Mouse (Mus musculus) brain, embryonic 14.5 days (tissue): ENCODE measurements around the gene Rasd1.

Experiments
- CTCF ChIP-seq: fragments of 200-500 bp; IDR thresholded peaks from 2 replicates; pipeline ENCODE4 v1.5.1; 2012; ENCODE audit warnings: inconsistent platforms, mild to moderate bottlenecking, moderate library complexity, borderline replicate concordance; ENCODE audit not compliant: insufficient read depth, insufficient read length; ENCODE audit errors: extremely low read depth
- POLR2A ChIP-seq: fragments of 200-500 bp; IDR thresholded peaks from 2 replicates; pipeline ENCODE4 v1.6.1; 2012; ENCODE audit warnings: mild to moderate bottlenecking, inconsistent platforms, borderline replicate concordance; ENCODE audit not compliant: poor library complexity, insufficient read depth, insufficient read length, severe bottlenecking; ENCODE audit errors: extremely low read depth

DNA sequence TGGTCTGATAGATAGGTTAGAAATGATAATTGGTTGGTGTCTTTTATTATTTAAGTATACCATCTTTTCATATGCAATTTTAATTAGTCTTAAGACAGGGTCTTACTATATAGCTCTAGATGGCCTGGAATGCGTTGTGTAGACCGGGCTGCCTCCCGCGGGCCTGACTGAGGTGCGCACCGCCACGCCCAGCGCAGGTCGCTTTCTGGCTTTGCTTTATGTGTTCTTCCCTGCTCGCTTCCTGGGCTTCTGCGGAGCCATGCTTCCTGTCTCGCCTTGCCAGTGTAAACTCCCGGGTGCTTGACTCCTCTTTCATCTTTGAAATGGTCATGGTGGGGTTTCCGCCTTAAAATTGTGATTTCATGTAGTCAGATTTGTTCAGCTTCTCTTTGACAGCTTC is 11.9 kb downstream of the Rasd1 start:
- no peak for TF ChIP-seq CTCF
- no peak for TF ChIP-seq POLR2A
